Mouse (Mus musculus) MEL (cell line): ENCODE data around the gene Supt3.

Source experiments
- ELF1 ChIP-seq: IDR thresholded peaks from 2 replicates; pipeline ENCODE4 v1.6.1; 2014; ENCODE audit warnings: low read depth, mild to moderate bottlenecking, inconsistent platforms, low read length, improper control_type of control experiment, moderate library complexity
- MAX ChIP-seq: IDR thresholded peaks from 2 replicates; pipeline ENCODE4 v1.6.1; 2011; ENCODE audit warnings: low read length, improper control_type of control experiment
- MXI1 ChIP-seq: IDR thresholded peaks from 2 replicates; pipeline ENCODE4 v1.6.1; 2011; ENCODE audit warnings: mild to moderate bottlenecking, low read depth, low read length, improper control_type of control experiment

GRCm38 (mm10) chr17:44770871-44771270, 6.1 kb upstream of the Supt3 start:
- TF ChIP-seq ELF1: no peak
- TF ChIP-seq MAX: no peak
- no peak for TF ChIP-seq MXI1
